Mouse (Mus musculus) megakaryocyte, embryonic 14.5 days (primary cell): ENCODE results near the gene Nisch. TPM values are rescaled to one million over a fixed set of nuclear protein-coding genes. Genes with fewer than 3 reads are reported as not detected.

Experiments used
- H3K27me3 ChIP-seq: replicated peaks from 2 replicates; pipeline ENCODE3; 2012; ENCODE audit warnings: inconsistent platforms
- H3K36me3 ChIP-seq: replicated peaks from 2 replicates; pipeline ENCODE3; 2012; ENCODE audit warnings: low read length, inconsistent platforms, mixed read lengths
- H3K4me1 ChIP-seq: 2 replicates; pipeline ENCODE4 v1.6.1; 2012; ENCODE audit warnings: inconsistent platforms
- H3K4me3 ChIP-seq: replicated peaks from 2 replicates; pipeline ENCODE3; 2012; ENCODE audit warnings: moderate library complexity, mild to moderate bottlenecking, inconsistent platforms
- H3K9me3 ChIP-seq: 2 replicates; pipeline ENCODE4 v1.6.1; 2012; ENCODE audit warnings: inconsistent platforms
- FLI1 ChIP-seq: IDR thresholded peaks from 2 replicates; pipeline ENCODE4 v1.6.1; 2012; ENCODE audit warnings: low read length, inconsistent platforms, mixed read lengths
- GATA1 ChIP-seq: IDR thresholded peaks from 3 replicates; pipeline ENCODE4 v1.6.1; 2012; ENCODE audit warnings: mixed read lengths, low read length, inconsistent platforms, borderline replicate concordance
- polyA plus RNA-seq: library from polyadenylated mRNA; stranded (reverse); fragments of >175 nt; gene quantifications from 2 replicates; pipeline ENCODE4 v1.2.3, GENCODE M21; 2012; ENCODE audit warnings: low replicate concordance; ENCODE audit not compliant: insufficient read depth

Gene Nisch
- polyA plus RNA-seq, 1 experiment: 152 TPM

GRCm38 (mm10) chr14:31179677-31180365, 36.9 kb downstream of the Nisch start:
- Histone ChIP-seq H3K4me1 (peaks cover 64% of the 10 kb centered on the region), H3K27me3 (no peaks in the 10 kb centered on the region), H3K9me3 (no peaks in the 10 kb centered on the region), H3K4me3 (no peak overlapping the region), H3K36me3 (peaks cover 98% of the 10 kb centered on the region)
- TF ChIP-seq GATA1: no peak
- no peak for TF ChIP-seq FLI1

- TF ChIP-seq FLI1 (no peak), GATA1 (no peak)
- H3K4me1 ChIP-seq: peaks cover 56% of the 10 kb centered on the region
- H3K9me3 ChIP-seq: no peaks in the 10 kb centered on the region
- H3K27me3 ChIP-seq: no peaks in the 10 kb centered on the region
- no peak overlapping the region for H3K4me3 ChIP-seq
- peaks cover 98% of the 10 kb centered on the region for H3K36me3 ChIP-seq
Measured at GRCm38 (mm10) chr14:31177715-31178114, 39.0 kb downstream of the Nisch start.

GRCm38 (mm10) chr14:31177287-31177686, 39.5 kb downstream of the Nisch start:
- Histone ChIP-seq H3K9me3 (no peaks in the 10 kb centered on the region), H3K36me3 (peaks cover 98% of the 10 kb centered on the region), H3K4me1 (peaks cover 56% of the 10 kb centered on the region), H3K4me3 (no peak overlapping the region), H3K27me3 (no peaks in the 10 kb centered on the region)
- TF ChIP-seq GATA1 (no peak), FLI1 (no peak)

GRCm38 (mm10) chr14:31173537-31173936, 43.2 kb downstream of the Nisch start:
- H3K9me3 ChIP-seq: no peaks in the 10 kb centered on the region
- H3K4me1 ChIP-seq: peaks cover 75% of the 10 kb centered on the region
- peaks cover 4% of the 10 kb centered on the region for H3K27me3 ChIP-seq
- peaks cover 85% of the 10 kb centered on the region for H3K36me3 ChIP-seq
- TF ChIP-seq GATA1 (no peak), FLI1 (no peak)
- no peak overlapping the region for H3K4me3 ChIP-seq

- Histone ChIP-seq H3K36me3 (peaks cover 80% of the 10 kb centered on the region), H3K9me3 (no peaks in the 10 kb centered on the region), H3K4me1 (peaks cover 81% of the 10 kb centered on the region), H3K4me3 (no peak overlapping the region), H3K27me3 (peaks cover 10% of the 10 kb centered on the region)
- TF ChIP-seq FLI1 (no peak), GATA1 (no peak)
Measured at GRCm38 (mm10) chr14:31172781-31173455, 43.8 kb downstream of the Nisch start.

DNA sequence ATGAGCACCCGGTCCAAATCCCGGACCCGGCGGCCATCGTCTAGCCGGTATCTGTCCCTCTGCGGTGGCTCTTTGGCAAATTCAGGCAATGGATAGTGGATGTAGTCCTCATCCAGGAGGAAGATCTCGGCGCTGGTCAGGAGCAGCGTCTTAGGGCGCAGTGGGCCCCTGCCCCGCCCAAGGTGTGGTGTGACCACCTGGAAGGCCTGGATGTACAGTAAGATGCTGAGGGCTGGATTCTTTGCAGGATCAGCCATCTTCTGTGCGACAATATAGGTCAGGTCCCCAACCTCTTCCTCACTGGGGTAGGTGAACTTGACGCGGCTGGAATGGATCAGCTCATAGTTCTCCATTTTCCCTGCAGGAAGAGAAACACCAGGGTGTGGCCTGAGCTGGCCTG, 44.9 kb downstream of the Nisch start:
- TF ChIP-seq GATA1: no peak
- TF ChIP-seq FLI1: no peak
- Histone ChIP-seq H3K9me3 (no peaks in the 10 kb centered on the region), H3K27me3 (peaks cover 21% of the 10 kb centered on the region), H3K4me3 (no peak overlapping the region), H3K4me1 (peaks cover 87% of the 10 kb centered on the region), H3K36me3 (peaks cover 69% of the 10 kb centered on the region)

- Histone ChIP-seq H3K9me3 (no peaks in the 10 kb centered on the region), H3K27me3 (peaks cover 26% of the 10 kb centered on the region), H3K4me1 (peaks cover 87% of the 10 kb centered on the region), H3K36me3 (peaks cover 65% of the 10 kb centered on the region), H3K4me3 (no peak overlapping the region)
- no peak for TF ChIP-seq FLI1
- no peak for TF ChIP-seq GATA1
Measured at GRCm38 (mm10) chr14:31171386-31171785, 45.4 kb downstream of the Nisch start.

- Histone ChIP-seq H3K27me3 (peaks cover 30% of the 10 kb centered on the region), H3K9me3 (no peaks in the 10 kb centered on the region), H3K4me3 (no peak overlapping the region), H3K4me1 (peaks cover 87% of the 10 kb centered on the region), H3K36me3 (peaks cover 61% of the 10 kb centered on the region)
- TF ChIP-seq FLI1: no peak
- no peak for TF ChIP-seq GATA1
Measured at GRCm38 (mm10) chr14:31170963-31171362, 45.8 kb downstream of the Nisch start.

DNA sequence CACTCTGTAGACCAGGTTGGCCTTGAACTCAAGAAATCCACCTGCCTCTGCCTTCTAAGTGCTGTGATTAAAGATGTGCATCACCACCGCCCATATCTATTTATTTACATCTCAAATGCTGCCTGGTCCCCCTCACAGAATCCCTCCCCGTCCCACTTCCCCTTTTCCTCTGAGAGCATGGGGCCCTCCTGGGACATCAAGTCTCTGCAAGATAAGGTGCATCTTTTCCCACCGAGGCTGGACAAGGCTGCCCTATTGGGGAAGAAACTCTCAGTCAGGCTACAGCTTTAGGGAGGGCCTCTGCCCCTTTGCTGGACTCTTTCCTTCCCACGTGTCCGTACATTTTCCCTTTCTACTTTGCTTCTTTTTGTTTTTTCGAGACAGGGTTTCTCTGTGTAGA, 47.2 kb downstream of the Nisch start:
- H3K9me3 ChIP-seq: peaks cover 6% of the 10 kb centered on the region
- H3K36me3 ChIP-seq: peaks cover 46% of the 10 kb centered on the region
- no peak overlapping the region for H3K4me3 ChIP-seq
- H3K27me3 ChIP-seq: peaks cover 44% of the 10 kb centered on the region
- peaks cover 91% of the 10 kb centered on the region for H3K4me1 ChIP-seq
- TF ChIP-seq GATA1: no peak

DNA sequence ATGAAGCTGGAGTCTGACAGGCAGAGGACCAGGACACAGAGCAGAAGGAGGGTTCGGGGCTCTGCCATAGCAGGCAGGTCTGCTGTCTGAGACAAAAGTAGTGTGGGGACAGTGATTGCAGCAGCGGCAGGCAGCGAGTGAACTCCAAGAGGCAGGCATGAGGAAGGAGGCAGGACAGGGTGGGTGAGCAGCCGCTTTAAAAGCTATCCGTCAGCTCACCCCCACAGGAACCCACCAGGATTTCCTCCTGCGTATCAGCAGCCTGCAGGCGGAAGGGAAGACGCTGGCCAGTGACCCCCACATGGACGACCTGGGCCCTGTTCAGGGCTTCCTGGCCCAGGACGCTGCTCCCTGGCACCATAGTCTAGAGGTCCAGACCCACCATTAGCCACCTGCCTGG, 48.3 kb downstream of the Nisch start, which contains the start of gene Stab1:
Stab1 (minus strand) TSS at position 217 of the 400 bp plus-strand sequence.
- Histone ChIP-seq H3K9me3 (peaks cover 7% of the 10 kb centered on the region), H3K4me1 (peaks cover 95% of the 10 kb centered on the region), H3K27me3 (peaks cover 54% of the 10 kb centered on the region), H3K36me3 (peaks cover 35% of the 10 kb centered on the region), H3K4me3 (peak within 1 kb of the TSS; percentile 82)
- TF ChIP-seq GATA1 (no peak), FLI1 (no peak)
